Mouse (Mus musculus): ENCODE data around the gene Il10ra. TPM values are rescaled to one million over a fixed set of nuclear protein-coding genes. Genes with fewer than 3 reads are reported as not detected.

Gene Il10ra
- polyA plus RNA-seq, 1 experiment from 2014 or later = 0.56 TPM

- no peaks in the 10 kb centered on the region for H3K27me3 ChIP-seq (ENCODE audit: control insufficient read depth, insufficient read depth, low read length)
- no peak overlapping the region for H3K4me2 ChIP-seq (ENCODE audit: low read depth, low read length)
- H3K9me3 ChIP-seq (ENCODE audit: control insufficient read depth, low read length) = no peaks in the 10 kb centered on the region
- H3K4me3 ChIP-seq (ENCODE audit: low read depth, low read length) = no peak overlapping the region
- no peak overlapping the region for H3K27ac ChIP-seq (ENCODE audit: low read depth, low read length)
- no peak overlapping the region for H3K9ac ChIP-seq (replicated peaks; ENCODE audit: low read depth, low read length)
- H3K36me3 ChIP-seq (ENCODE audit: control insufficient read depth, insufficient read depth, low read length) = no peaks in the 10 kb centered on the region
- no peak for ATAC-seq (ENCODE audit: low read depth)
- H3K4me1 ChIP-seq (ENCODE audit: control insufficient read depth, insufficient read depth, low read length) = no peaks in the 10 kb centered on the region
- 65% methylated on average over 4 of the region's 4 CpGs for WGBS
Measured at GRCm38 (mm10) chr9:45251990-45252389, 17.0 kb downstream of the Il10ra start.

- Histone ChIP-seq H3K4me2 (ENCODE audit: low read depth, low read length) (no peak overlapping the region), H3K27ac (ENCODE audit: low read depth, low read length) (no peak overlapping the region), H3K27me3 (ENCODE audit: control insufficient read depth, insufficient read depth, low read length) (no peaks in the 10 kb centered on the region), H3K36me3 (ENCODE audit: control insufficient read depth, insufficient read depth, low read length) (no peaks in the 10 kb centered on the region), H3K4me3 (ENCODE audit: low read depth, low read length) (no peak overlapping the region), H3K4me1 (ENCODE audit: control insufficient read depth, insufficient read depth, low read length) (no peaks in the 10 kb centered on the region), H3K9me3 (ENCODE audit: control insufficient read depth, low read length) (no peaks in the 10 kb centered on the region), H3K9ac (replicated peaks; ENCODE audit: low read depth, low read length) (no peak overlapping the region)
- 86% methylated on average over 3 of the region's 3 CpGs for WGBS
- no peak for ATAC-seq (ENCODE audit: low read depth)
Measured at GRCm38 (mm10) chr9:45251281-45251680, 17.7 kb downstream of the Il10ra start.

GRCm38 (mm10) chr9:45250306-45250705, 18.6 kb downstream of the Il10ra start:
- Histone ChIP-seq H3K9ac (replicated peaks; ENCODE audit: low read depth, low read length) (no peak overlapping the region), H3K27me3 (ENCODE audit: control insufficient read depth, insufficient read depth, low read length) (no peaks in the 10 kb centered on the region), H3K4me1 (ENCODE audit: control insufficient read depth, insufficient read depth, low read length) (no peaks in the 10 kb centered on the region), H3K9me3 (ENCODE audit: control insufficient read depth, low read length) (no peaks in the 10 kb centered on the region), H3K27ac (ENCODE audit: low read depth, low read length) (no peak overlapping the region), H3K4me2 (ENCODE audit: low read depth, low read length) (no peak overlapping the region), H3K4me3 (ENCODE audit: low read depth, low read length) (no peak overlapping the region), H3K36me3 (ENCODE audit: control insufficient read depth, insufficient read depth, low read length) (no peaks in the 10 kb centered on the region)
- WGBS = 76% methylated on average over 7 of the region's 7 CpGs
- no peak for ATAC-seq (ENCODE audit: low read depth)

DNA sequence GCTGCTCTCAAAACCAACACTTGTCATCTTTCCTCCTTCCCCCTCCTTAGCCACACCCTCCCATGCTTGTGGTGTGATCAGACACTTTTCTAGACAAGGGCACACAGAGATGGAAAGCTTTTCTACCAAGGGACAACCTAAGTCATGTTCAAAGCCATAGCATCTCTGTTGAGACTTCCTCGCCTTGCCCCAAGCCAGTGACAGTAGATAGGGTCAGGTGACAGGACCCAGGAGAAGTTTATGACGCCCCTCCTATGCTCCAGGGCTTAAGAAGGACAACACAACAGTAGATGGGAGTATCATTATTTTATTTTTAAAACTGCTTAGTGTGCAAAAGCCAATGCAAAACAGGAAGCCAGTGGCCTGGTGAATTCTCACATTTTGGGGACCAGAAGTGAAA, 21.4 kb downstream of the Il10ra start:
- Histone ChIP-seq H3K9me3 (ENCODE audit: control insufficient read depth, low read length) (no peaks in the 10 kb centered on the region), H3K4me2 (ENCODE audit: low read depth, low read length) (no peak overlapping the region), H3K4me3 (ENCODE audit: low read depth, low read length) (no peak overlapping the region), H3K4me1 (ENCODE audit: control insufficient read depth, insufficient read depth, low read length) (no peaks in the 10 kb centered on the region), H3K27me3 (ENCODE audit: control insufficient read depth, insufficient read depth, low read length) (no peaks in the 10 kb centered on the region), H3K27ac (ENCODE audit: low read depth, low read length) (no peak overlapping the region), H3K9ac (replicated peaks; ENCODE audit: low read depth, low read length) (no peak overlapping the region), H3K36me3 (ENCODE audit: control insufficient read depth, insufficient read depth, low read length) (no peaks in the 10 kb centered on the region)
- 60% methylated on average over 2 of the region's 2 CpGs for WGBS
- ATAC-seq (ENCODE audit: low read depth) = no peak

GRCm38 (mm10) chr9:45246060-45246459, 22.9 kb downstream of the Il10ra start:
- Histone ChIP-seq H3K4me2 (ENCODE audit: low read depth, low read length) (no peak overlapping the region), H3K4me1 (ENCODE audit: control insufficient read depth, insufficient read depth, low read length) (no peaks in the 10 kb centered on the region), H3K9ac (replicated peaks; ENCODE audit: low read depth, low read length) (no peak overlapping the region), H3K4me3 (ENCODE audit: low read depth, low read length) (no peak overlapping the region), H3K36me3 (ENCODE audit: control insufficient read depth, insufficient read depth, low read length) (no peaks in the 10 kb centered on the region), H3K27ac (ENCODE audit: low read depth, low read length) (no peak overlapping the region), H3K9me3 (ENCODE audit: control insufficient read depth, low read length) (no peaks in the 10 kb centered on the region), H3K27me3 (ENCODE audit: control insufficient read depth, insufficient read depth, low read length) (no peaks in the 10 kb centered on the region)
- no peak for ATAC-seq (ENCODE audit: low read depth)
- 83% methylated on average over 6 of the region's 6 CpGs for WGBS

DNA sequence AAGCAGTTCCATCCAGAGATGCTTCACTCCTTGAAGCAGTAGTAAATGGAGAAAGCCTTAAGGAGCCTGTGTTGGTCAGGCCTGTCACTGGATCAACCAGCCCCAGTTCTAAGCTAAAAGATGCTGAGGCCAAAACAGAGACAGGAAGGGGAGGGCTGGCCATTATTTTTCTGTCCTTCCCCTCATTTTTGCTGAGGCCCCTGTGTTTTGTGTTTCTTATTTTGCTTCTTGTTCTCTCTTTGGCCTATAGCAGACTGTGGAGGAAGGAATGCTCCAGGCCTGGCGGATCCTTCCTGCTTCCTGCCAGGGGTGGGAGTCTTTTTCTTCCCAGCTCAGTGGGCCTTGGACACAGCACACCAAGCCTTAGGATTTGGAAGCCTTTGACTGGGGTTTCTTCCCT, 23.5 kb downstream of the Il10ra start:
- H3K4me3 ChIP-seq (ENCODE audit: low read depth, low read length) = no peak overlapping the region
- WGBS = 89% methylated on average over 1 of the region's 1 CpGs

GRCm38 (mm10) chr9:45241397-45241796, 27.6 kb downstream of the Il10ra start:
- no peak overlapping the region for H3K4me3 ChIP-seq (ENCODE audit: low read depth, low read length)
- no peaks in the 10 kb centered on the region for H3K36me3 ChIP-seq (ENCODE audit: control insufficient read depth, insufficient read depth, low read length)
- H3K4me2 ChIP-seq (ENCODE audit: low read depth, low read length) = no peak overlapping the region
- no peak overlapping the region for H3K9ac ChIP-seq (replicated peaks; ENCODE audit: low read depth, low read length)
- H3K9me3 ChIP-seq (ENCODE audit: control insufficient read depth, low read length) = no peaks in the 10 kb centered on the region
- no peak for ATAC-seq (ENCODE audit: low read depth)
- no peak overlapping the region for H3K27ac ChIP-seq (ENCODE audit: low read depth, low read length)
- no peaks in the 10 kb centered on the region for H3K27me3 ChIP-seq (ENCODE audit: control insufficient read depth, insufficient read depth, low read length)
- WGBS = 76% methylated on average over 5 of the region's 5 CpGs
- no peaks in the 10 kb centered on the region for H3K4me1 ChIP-seq (ENCODE audit: control insufficient read depth, insufficient read depth, low read length)

More for the DNA sequence above, 23.5 kb downstream of the Il10ra start:
- no peak for ATAC-seq (ENCODE audit: low read depth)
- Histone ChIP-seq H3K4me1 (ENCODE audit: control insufficient read depth, insufficient read depth, low read length) (no peaks in the 10 kb centered on the region), H3K9ac (replicated peaks; ENCODE audit: low read depth, low read length) (no peak overlapping the region), H3K27ac (ENCODE audit: low read depth, low read length) (no peak overlapping the region), H3K4me2 (ENCODE audit: low read depth, low read length) (no peak overlapping the region), H3K36me3 (ENCODE audit: control insufficient read depth, insufficient read depth, low read length) (no peaks in the 10 kb centered on the region), H3K9me3 (ENCODE audit: control insufficient read depth, low read length) (no peaks in the 10 kb centered on the region), H3K27me3 (ENCODE audit: control insufficient read depth, insufficient read depth, low read length) (no peaks in the 10 kb centered on the region)

DNA sequence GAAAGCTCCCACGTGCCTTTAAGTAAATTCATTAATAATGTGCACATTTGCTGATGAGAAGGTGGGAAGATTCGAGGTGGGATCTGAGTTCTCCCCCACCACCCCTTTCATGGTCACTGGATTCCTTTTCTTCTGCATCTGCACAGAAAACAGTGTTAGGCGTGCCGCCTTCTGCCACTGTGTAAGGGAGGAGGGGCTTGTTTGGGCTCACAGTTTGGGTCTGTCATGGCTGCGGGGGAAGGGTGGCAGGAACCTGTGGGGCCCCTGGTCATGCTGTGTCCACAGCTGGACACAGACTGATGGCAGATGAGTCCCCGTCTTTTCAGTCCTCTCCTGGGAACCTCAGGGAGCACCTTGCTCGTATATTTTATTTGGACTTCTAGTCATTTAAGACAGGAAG, 32.2 kb downstream of the Il10ra start:
- no peaks in the 10 kb centered on the region for H3K4me1 ChIP-seq (ENCODE audit: control insufficient read depth, insufficient read depth, low read length)
- WGBS = 48% methylated on average over 7 of the region's 7 CpGs
- H3K27ac ChIP-seq (ENCODE audit: low read depth, low read length) = no peak overlapping the region
- no peak for ATAC-seq (ENCODE audit: low read depth)
- H3K4me3 ChIP-seq (ENCODE audit: low read depth, low read length) = no peak overlapping the region
- H3K27me3 ChIP-seq (ENCODE audit: control insufficient read depth, insufficient read depth, low read length) = no peaks in the 10 kb centered on the region
- H3K9me3 ChIP-seq (ENCODE audit: control insufficient read depth, low read length) = no peaks in the 10 kb centered on the region
- H3K4me2 ChIP-seq (ENCODE audit: low read depth, low read length) = no peak overlapping the region
- H3K36me3 ChIP-seq (ENCODE audit: control insufficient read depth, insufficient read depth, low read length) = no peaks in the 10 kb centered on the region
- H3K9ac ChIP-seq (replicated peaks; ENCODE audit: low read depth, low read length) = no peak overlapping the region

GRCm38 (mm10) chr9:45235668-45236227, 33.2 kb downstream of the Il10ra start:
- no peak overlapping the region for H3K9ac ChIP-seq (replicated peaks; ENCODE audit: low read depth, low read length)
- H3K27me3 ChIP-seq (ENCODE audit: control insufficient read depth, insufficient read depth, low read length) = no peaks in the 10 kb centered on the region
- H3K9me3 ChIP-seq (ENCODE audit: control insufficient read depth, low read length) = no peaks in the 10 kb centered on the region
- WGBS = 84% methylated on average over 6 of the region's 6 CpGs
- H3K36me3 ChIP-seq (ENCODE audit: control insufficient read depth, insufficient read depth, low read length) = no peaks in the 10 kb centered on the region
- ATAC-seq (ENCODE audit: low read depth) = no peak
- no peak overlapping the region for H3K4me3 ChIP-seq (ENCODE audit: low read depth, low read length)
- H3K27ac ChIP-seq (ENCODE audit: low read depth, low read length) = no peak overlapping the region
- no peaks in the 10 kb centered on the region for H3K4me1 ChIP-seq (ENCODE audit: control insufficient read depth, insufficient read depth, low read length)
- no peak overlapping the region for H3K4me2 ChIP-seq (ENCODE audit: low read depth, low read length)

Data from neural tube, embryonic 14.5 days (tissue).